Mouse (Mus musculus) heart, postnatal 0 days (tissue): ENCODE measurements around the gene Ifi27.

Experiments used
- CTCF ChIP-seq: IDR thresholded peaks from 2 replicates; pipeline ENCODE4 v1.5.1; 2016; ENCODE audit warnings: antibody characterized with exemption, control low read depth, low read depth
- EP300 ChIP-seq: IDR thresholded peaks from 2 replicates; pipeline ENCODE4 v1.6.1; 2016; ENCODE audit warnings: antibody characterized with exemption, low read depth

GRCm38 (mm10) chr12:103487750-103488149 lies 53.7 kb downstream of the Ifi27 start:
- TF ChIP-seq EP300 (no peak), CTCF (no peak)
